Mouse (Mus musculus) spleen, adult 2 months (tissue): ENCODE data around the gene Lrrc8d.

ENCODE experiments used
- CTCF ChIP-seq: fragments of 200-500 bp; IDR thresholded peaks from 2 replicates; pipeline ENCODE4 v1.5.1; 2011; ENCODE audit warnings: mild to moderate bottlenecking, inconsistent platforms; ENCODE audit not compliant: insufficient read depth, insufficient read length, insufficient replicate concordance; ENCODE audit errors: extremely low read depth
- POLR2A ChIP-seq: fragments of 200-500 bp; IDR thresholded peaks from 2 replicates; pipeline ENCODE4 v1.6.1; 2011; ENCODE audit warnings: low read depth, low read length, inconsistent platforms

GRCm38 (mm10) chr5:105784724-105785123 lies 85.0 kb downstream of the Lrrc8d start:
- TF ChIP-seq POLR2A (no peak), CTCF (no peak)
